ENCODE assay signal across 22 mouse cellular contexts in the genomic region with DNA sequence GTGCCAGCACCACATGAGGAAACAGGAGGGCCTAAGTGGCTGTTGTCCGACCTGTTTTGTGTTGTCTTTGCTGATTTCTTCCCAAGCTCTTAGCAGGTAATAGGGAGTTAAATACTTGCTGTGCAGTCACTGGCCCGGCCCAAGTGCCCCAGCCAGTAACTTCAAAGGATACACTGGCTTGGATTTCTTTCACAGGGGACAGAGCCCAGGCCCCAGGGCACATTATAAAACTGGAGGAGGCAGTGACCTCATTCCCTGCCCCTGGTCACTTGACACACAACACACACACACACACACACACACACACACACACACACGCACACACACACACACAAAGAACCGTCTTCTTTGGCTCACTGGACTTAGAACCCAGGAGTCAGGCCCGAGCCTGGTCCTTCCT.
A peak's percentile ranks its signal among the peaks of the same experiment; 100 is the strongest.
DNase-seq lines count a peak whose midpoint lies in the region; ATAC-seq and TF ChIP-seq lines count a peak whose summit lies in the region.
"Had no signal": no experiment of that assay in that cellular context is flagged by ENCODE, and none has a peak within 500 bp of the region (broad histone marks: within the 10 kb centered on the region; RNA-seq: fewer than 3 reads in every experiment).

No protein-coding gene starts in this region.

- no peak overlapping the region for H3K4me3 ChIP-seq in kidney, embryonic 16.5 days (ENCODE audit: low read length)
- no peak overlapping the region for H3K4me3 ChIP-seq in embryonic facial prominence, embryonic 10.5 days
- H3K4me3 ChIP-seq in limb, embryonic 14.5 days (replicated peaks; ENCODE audit: low read length), result no peak overlapping the region
- H3K4me3 ChIP-seq: embryonic facial prominence, embryonic 15.5 days; erythroblast, embryonic 14.5 days; forebrain, embryonic 12.5 days; gastrocnemius, adult 2 months; heart, embryonic 15.5 days; hindbrain, embryonic 10.5 days had no signal

- H3K4me2 ChIP-seq in kidney, embryonic 16.5 days (replicated peaks; ENCODE audit: low read depth, low read length), result no peak overlapping the region
- H3K4me2 ChIP-seq in limb, embryonic 14.5 days (replicated peaks; ENCODE audit: low read depth, low read length, severe bottlenecking), result no peak overlapping the region
- H3K4me2 ChIP-seq: embryonic facial prominence, embryonic 15.5 days; forebrain, embryonic 12.5 days; heart, embryonic 11.5 days; heart, embryonic 15.5 days; hindbrain, embryonic 14.5 days had no signal

- no peak for TF ChIP-seq POLR2A in limb, embryonic 14.5 days (IDR thresholded peaks at IDR 0.05; ENCODE audit: borderline replicate concordance, extremely low read depth, insufficient read depth, insufficient read length)

- ATAC-seq in kidney, embryonic 16.5 days (ENCODE audit: low FRiP score, low TSS enrichment), result peak; percentile 41; the same call in 1 of the 2 replicates
- no peak for ATAC-seq in limb, embryonic 14.5 days (ENCODE audit: low FRiP score, low read depth)
- ATAC-seq: activated CD4-positive, CD25-positive, alpha-beta regulatory T cell, adult 4 months; Patski had no signal

- H3K27ac ChIP-seq in kidney, embryonic 16.5 days (ENCODE audit: low read length), result peak overlapping the region; percentile 77
- peak overlapping the region; percentile 35 for H3K27ac ChIP-seq in embryonic facial prominence, embryonic 10.5 days (replicated peaks)
- H3K27ac ChIP-seq in limb, embryonic 14.5 days (replicated peaks; ENCODE audit: low read depth, low read length), result no peak overlapping the region
- H3K27ac ChIP-seq: embryonic facial prominence, embryonic 15.5 days; forebrain, embryonic 12.5 days; gastrocnemius, adult 2 months; heart, embryonic 15.5 days; hindbrain, embryonic 14.5 days had no signal

- no peaks in the 10 kb centered on the region for H3K36me3 ChIP-seq in kidney, embryonic 16.5 days (ENCODE audit: insufficient read depth, low read length)
- H3K36me3 ChIP-seq in embryonic facial prominence, embryonic 10.5 days (replicated peaks), result no peaks in the 10 kb centered on the region
- H3K36me3 ChIP-seq in limb, embryonic 14.5 days (ENCODE audit: control insufficient read depth, insufficient read depth, low read length), result no peaks in the 10 kb centered on the region
- H3K36me3 ChIP-seq: embryonic facial prominence, embryonic 15.5 days; forebrain, embryonic 12.5 days; heart, embryonic 15.5 days; hindbrain, embryonic 10.5 days had no signal

- H3K9ac ChIP-seq in kidney, embryonic 16.5 days (replicated peaks; ENCODE audit: low read length), result no peak overlapping the region
- peak overlapping the region; percentile 3; the same call in 1 of the 2 replicates for H3K9ac ChIP-seq in limb, embryonic 14.5 days (ENCODE audit: low read depth, low read length, severe bottlenecking)
- H3K9ac ChIP-seq: embryonic facial prominence, embryonic 15.5 days; forebrain, embryonic 12.5 days; heart, embryonic 15.5 days; hindbrain, embryonic 14.5 days had no signal

- H3K9me3 ChIP-seq in kidney, embryonic 16.5 days (ENCODE audit: low read length), result no peaks in the 10 kb centered on the region
- H3K9me3 ChIP-seq in embryonic facial prominence, embryonic 10.5 days, result no peaks in the 10 kb centered on the region
- no peaks in the 10 kb centered on the region for H3K9me3 ChIP-seq in limb, embryonic 14.5 days (ENCODE audit: control insufficient read depth, low read length)
- H3K9me3 ChIP-seq: embryonic facial prominence, embryonic 15.5 days; forebrain, embryonic 12.5 days; heart, embryonic 15.5 days; hindbrain, embryonic 10.5 days had no signal

- DNase-seq in heart, adult 11 months, result peak; percentile 66
- DNase-seq in heart, adult 9 months (ENCODE audit: low spot score in 2 of 2), result no peak
- no peak for DNase-seq in kidney, postnatal 36 days
- no peak for DNase-seq in embryonic facial prominence, embryonic 10.5 days (ENCODE audit: low spot score)
- no peak for DNase-seq in limb, embryonic 14.5 days (ENCODE audit: low spot score)
- no peak for DNase-seq in cerebellum, adult 9-11 months
- DNase-seq: adrenal gland, postnatal 14 days; cerebellum, adult 18-20 months; cerebellum, postnatal 10 days; gastrocnemius, adult 2 months; gastrocnemius, postnatal 25 days had no signal

- H3K27me3 ChIP-seq in kidney, embryonic 16.5 days (ENCODE audit: insufficient read depth, low read length), result no peaks in the 10 kb centered on the region
- no peaks in the 10 kb centered on the region for H3K27me3 ChIP-seq in embryonic facial prominence, embryonic 10.5 days (replicated peaks; ENCODE audit: low read depth, poor library complexity, severe bottlenecking)
- H3K27me3 ChIP-seq in limb, embryonic 14.5 days (ENCODE audit: control insufficient read depth, insufficient read depth, low read length), result no peaks in the 10 kb centered on the region
- H3K27me3 ChIP-seq: CH12.LX; embryonic facial prominence, embryonic 15.5 days; forebrain, embryonic 12.5 days; heart, embryonic 15.5 days; Patski had no signal

- WGBS in kidney, embryonic 16.5 days, result 20% methylated on average over 5 of the region's 5 CpGs
- WGBS in embryonic facial prominence, embryonic 10.5 days, result 37% methylated on average over 5 of the region's 5 CpGs
- WGBS in limb, embryonic 14.5 days, result 26% methylated on average over 5 of the region's 5 CpGs

- H3K4me1 ChIP-seq in kidney, embryonic 16.5 days (ENCODE audit: insufficient read depth, low read length), result peaks cover 58% of the 10 kb centered on the region
- H3K4me1 ChIP-seq in embryonic facial prominence, embryonic 10.5 days, result peaks cover 65% of the 10 kb centered on the region
- H3K4me1 ChIP-seq in limb, embryonic 14.5 days (ENCODE audit: control insufficient read depth, insufficient read depth, low read length), result peaks cover 21% of the 10 kb centered on the region
